Mouse (Mus musculus) liver, postnatal 0 days (tissue): ENCODE measurements around the gene Rplp1. TPM values are rescaled to one million over a fixed set of nuclear protein-coding genes. Genes with fewer than 3 reads are reported as not detected.

ENCODE experiments used
- ATAC-seq: fragments of 200-750 bp; cut with Nextera tagmentation; 2 replicates; pipeline ENCODE4 v1.8.0; 2017; ENCODE audit warnings: mild to moderate bottlenecking, moderate library complexity
- DNase-seq: peaks from one replicate; pipeline ENCODE4 v3.0.0-alpha.2; 2016
- H3K27ac ChIP-seq: fragments of 300-500 bp; sonication (generic); 2 replicates; pipeline ENCODE4 v1.5.1; 2014; ENCODE audit warnings: antibody characterized with exemption, moderate library complexity, mild to moderate bottlenecking, low read depth
- H3K27me3 ChIP-seq: fragments of 300-500 bp; sonication (generic); 2 replicates; pipeline ENCODE4 v1.6.1; 2014; ENCODE audit warnings: low read length, control low read depth, mixed read lengths; ENCODE audit not compliant: insufficient read depth
- H3K36me3 ChIP-seq: fragments of 300-500 bp; sonication (generic); replicated peaks from 2 replicates; pipeline ENCODE4 v1.6.1; 2014; ENCODE audit warnings: mild to moderate bottlenecking, control low read depth, low read length, moderate library complexity, mixed read lengths; ENCODE audit not compliant: insufficient read depth
- H3K4me1 ChIP-seq: fragments of 300-500 bp; sonication (generic); 2 replicates; pipeline ENCODE4 v1.6.1; 2014; ENCODE audit warnings: antibody characterized with exemption, mild to moderate bottlenecking, control low read depth; ENCODE audit not compliant: insufficient read depth
- H3K4me2 ChIP-seq: fragments of 300-500 bp; sonication (generic); 2 replicates; pipeline ENCODE4 v1.6.1; 2014; ENCODE audit warnings: low read depth, mild to moderate bottlenecking, low read length, moderate library complexity, mixed read lengths
- H3K4me3 ChIP-seq: fragments of 300-500 bp; sonication (generic); 2 replicates; pipeline ENCODE4 v1.5.1; 2014; ENCODE audit warnings: low read depth, low read length
- H3K9ac ChIP-seq: fragments of 300-500 bp; sonication (generic); replicated peaks from 2 replicates; pipeline ENCODE4 v1.6.1; 2014; ENCODE audit warnings: mild to moderate bottlenecking, moderate library complexity
- H3K9me3 ChIP-seq: fragments of 300-500 bp; sonication (generic); 2 replicates; pipeline ENCODE4 v1.6.1; 2016; ENCODE audit warnings: mild to moderate bottlenecking, control low read depth, low read length, mixed read lengths
- CTCF ChIP-seq: sonication (generic); IDR thresholded peaks from 2 replicates; pipeline ENCODE4 v1.5.1; 2016; ENCODE audit warnings: antibody characterized with exemption, low read depth
- EP300 ChIP-seq: IDR thresholded peaks from 2 replicates; pipeline ENCODE4 v1.6.1; 2016; ENCODE audit warnings: antibody characterized with exemption, low read depth, mild to moderate bottlenecking
- WGBS: fragments of 180-500 bp; shearing (Covaris S2); extraction: QIAGEN DNeasy Blood & Tissue Kit; methylation state at CpG from one replicate; pipeline ENCODE4 v1.1.7; 2014; ENCODE audit not compliant: insufficient replicate concordance; 5-methylcytosine and 5-hydroxymethylcytosine counted together
- polyA plus RNA-seq: library from polyadenylated mRNA; unstranded; fragments of >200 nt; fragmentation: Nextera tagmentation; extraction: Ambion mirVana; gene quantifications from 2 replicates; pipeline ENCODE4 v1.2.1, GENCODE M21; 2015

The Rplp1 gene
- 1,022 and 1,029 TPM in 2 replicates for polyA plus RNA-seq

- peak; percentile 94 for ATAC-seq
- peaks cover 38% of the 10 kb centered on the region for H3K36me3 ChIP-seq
- under 1% methylated on average over 66 of the region's 70 CpGs for WGBS
Measured at GRCm38 (mm10) chr9:61914203-61914916, at the start of gene Rplp1. Rplp1 (minus strand) TSS chr9:61914542.

GRCm38 (mm10) chr9:61963356-61963755 lies 49.0 kb upstream of the Rplp1 start:
- no peak overlapping the region for H3K4me3 ChIP-seq
- 42% methylated on average over 6 of the region's 6 CpGs for WGBS
- no peak overlapping the region for H3K27ac ChIP-seq
- no peaks in the 10 kb centered on the region for H3K27me3 ChIP-seq
- no peak for DNase-seq
- H3K4me1 ChIP-seq = peaks cover 27% of the 10 kb centered on the region
- H3K36me3 ChIP-seq = no peaks in the 10 kb centered on the region
- TF ChIP-seq EP300 (no peak), CTCF (no peak)
- no peak overlapping the region for H3K4me2 ChIP-seq
- peak; percentile 26; the same call in 1 of the 2 replicates for ATAC-seq
- no peaks in the 10 kb centered on the region for H3K9me3 ChIP-seq
- H3K9ac ChIP-seq = no peak overlapping the region

More at GRCm38 (mm10) chr9:61914203-61914916, at the start of gene Rplp1:
- Histone ChIP-seq H3K9ac (peak within 1 kb of the TSS; percentile 76), H3K4me3 (peak within 1 kb of the TSS; percentile 73), H3K4me1 (peaks cover 8% of the 10 kb centered on the region), H3K9me3 (no peaks in the 10 kb centered on the region), H3K27me3 (no peaks in the 10 kb centered on the region), H3K4me2 (peak within 1 kb of the TSS; percentile 80), H3K27ac (peak within 1 kb of the TSS; percentile 94)
- TF ChIP-seq CTCF (no peak), EP300 (no peak)
- DNase-seq = peak; percentile 96

DNA sequence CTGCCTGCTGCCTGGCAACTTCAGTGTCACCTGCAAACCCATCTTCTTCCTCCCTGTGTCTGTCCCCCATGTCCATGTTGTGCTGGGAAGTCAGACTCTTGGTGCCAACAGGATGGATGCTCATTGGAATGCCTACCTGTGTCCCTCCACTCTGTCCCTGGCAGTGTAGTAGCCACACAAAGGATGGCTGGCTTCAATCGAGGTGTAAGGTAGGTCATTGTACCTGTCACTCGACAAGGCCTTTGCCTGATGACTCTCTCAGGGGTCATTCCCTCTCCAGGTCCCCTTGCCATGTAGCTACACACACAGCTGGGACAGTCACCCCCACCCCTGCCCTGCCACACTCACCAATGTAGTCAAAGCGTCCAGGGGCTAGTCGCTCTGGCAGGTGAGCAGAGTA lies 46.8 kb upstream of the Rplp1 start:
- Histone ChIP-seq H3K4me1 (peaks cover 27% of the 10 kb centered on the region), H3K4me3 (no peak overlapping the region), H3K9me3 (no peaks in the 10 kb centered on the region), H3K4me2 (no peak overlapping the region), H3K36me3 (no peaks in the 10 kb centered on the region), H3K27ac (peak overlapping the region; percentile 31; the same call in 1 of the 2 replicates), H3K9ac (no peak overlapping the region), H3K27me3 (no peaks in the 10 kb centered on the region)
- no peak for ATAC-seq
- DNase-seq = no peak
- TF ChIP-seq EP300 (no peak), CTCF (no peak)
- WGBS = 71% methylated on average over 4 of the region's 4 CpGs

DNA sequence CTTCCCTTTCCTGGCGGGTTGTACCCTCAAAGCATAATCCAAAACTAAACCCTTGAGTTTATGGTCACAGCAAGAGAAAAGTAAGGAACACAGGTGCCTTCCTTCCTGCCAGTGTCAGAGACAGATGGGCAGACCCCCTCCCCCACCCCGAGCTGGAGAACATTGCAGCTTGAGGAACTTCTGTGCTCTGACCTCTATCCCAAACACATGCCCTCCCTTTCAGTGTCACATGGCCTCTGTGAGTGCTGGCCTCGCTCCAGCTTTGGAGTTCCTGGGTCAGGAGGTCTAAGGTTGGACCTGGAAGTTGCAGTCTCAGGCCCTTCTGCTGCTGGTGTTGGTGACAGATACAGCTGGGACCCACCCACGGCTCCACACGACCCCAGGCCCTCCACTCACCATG lies 46.4 kb upstream of the Rplp1 start:
- Histone ChIP-seq H3K4me2 (no peak overlapping the region), H3K27ac (peak overlapping the region; percentile 31; the same call in 1 of the 2 replicates), H3K27me3 (no peaks in the 10 kb centered on the region), H3K4me1 (peaks cover 27% of the 10 kb centered on the region), H3K36me3 (no peaks in the 10 kb centered on the region), H3K9me3 (no peaks in the 10 kb centered on the region), H3K9ac (no peak overlapping the region), H3K4me3 (no peak overlapping the region)
- TF ChIP-seq EP300 (no peak), CTCF (no peak)
- 17% methylated on average over 5 of the region's 5 CpGs for WGBS
- ATAC-seq = peak; percentile 69
- peak; percentile 67 for DNase-seq

DNA sequence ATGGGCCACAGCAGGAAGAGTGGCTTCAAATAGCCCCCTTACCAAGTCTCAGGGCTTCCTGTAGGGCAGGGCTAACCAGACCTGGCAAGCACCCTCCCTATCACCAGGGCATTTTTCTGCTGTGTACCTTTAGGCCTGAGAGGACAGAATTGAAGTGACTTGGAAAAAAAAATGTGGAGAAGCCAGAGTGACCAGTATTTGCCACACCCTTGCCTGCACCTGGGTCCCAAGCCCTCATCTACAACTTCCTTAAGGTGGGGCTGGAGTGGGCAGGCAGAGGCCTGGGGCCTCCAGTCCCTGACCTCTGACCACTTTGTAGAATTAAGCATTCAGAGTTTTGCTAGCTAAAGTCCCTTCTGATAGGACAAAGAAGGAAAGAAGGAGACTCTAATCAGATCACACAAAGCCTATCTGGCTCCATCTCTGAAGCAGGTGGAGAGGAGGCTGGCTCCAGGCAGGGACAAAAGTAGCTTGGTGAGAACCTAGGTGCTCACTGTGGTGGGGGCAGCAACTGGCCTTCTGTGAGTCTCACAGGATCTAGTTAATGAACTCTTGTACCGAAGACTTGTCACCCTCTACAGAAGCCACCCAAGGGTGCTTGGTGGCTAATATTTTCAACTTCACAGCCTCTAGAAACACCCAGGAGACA lies 45.7 kb upstream of the Rplp1 start:
- WGBS = 47% methylated on average over 1 of the region's 1 CpGs
- no peaks in the 10 kb centered on the region for H3K36me3 ChIP-seq
- peak overlapping the region; percentile 31; the same call in 1 of the 2 replicates for H3K27ac ChIP-seq
- H3K4me2 ChIP-seq = no peak overlapping the region
- peaks cover 27% of the 10 kb centered on the region for H3K4me1 ChIP-seq
- H3K9me3 ChIP-seq = no peaks in the 10 kb centered on the region
- H3K4me3 ChIP-seq = no peak overlapping the region
- no peaks in the 10 kb centered on the region for H3K27me3 ChIP-seq
- ATAC-seq (no peak), DNase-seq (no peak)
- H3K9ac ChIP-seq = no peak overlapping the region
- TF ChIP-seq CTCF = no peak
- no peak for TF ChIP-seq EP300

DNA sequence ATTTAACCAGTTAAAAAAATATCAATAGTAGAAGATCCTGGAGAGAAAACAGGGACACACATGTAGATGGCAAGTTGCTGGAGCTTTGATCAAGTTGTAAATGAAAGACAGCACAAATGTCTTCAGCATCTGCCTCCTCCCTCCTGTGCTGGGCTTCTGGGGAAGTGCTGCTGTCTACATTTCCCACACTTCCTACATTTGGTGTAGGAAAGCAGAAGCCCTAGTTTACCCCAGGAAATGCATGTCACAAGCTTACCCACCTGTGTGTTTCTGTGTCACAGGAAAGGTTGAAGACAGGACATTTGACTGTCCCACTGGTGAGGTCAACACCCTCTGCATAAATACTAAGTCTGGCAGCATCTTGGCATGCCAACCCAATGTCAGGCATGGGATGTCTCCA lies 40.4 kb upstream of the Rplp1 start:
- Histone ChIP-seq H3K4me3 (no peak overlapping the region), H3K36me3 (no peaks in the 10 kb centered on the region), H3K9me3 (no peaks in the 10 kb centered on the region), H3K4me1 (peaks cover 4% of the 10 kb centered on the region), H3K9ac (no peak overlapping the region), H3K4me2 (no peak overlapping the region), H3K27me3 (no peaks in the 10 kb centered on the region), H3K27ac (peak overlapping the region; percentile 12; the same call in 1 of the 2 replicates)
- no peak for TF ChIP-seq EP300
- TF ChIP-seq CTCF = no peak
- DNase-seq = no peak
- ATAC-seq = no peak
